ENCODE assay signal across 9 mouse cellular contexts in genomic region chr9:66794629-66795463, GRCm38 (mm10). TPM values are rescaled to one million over a fixed set of nuclear protein-coding genes. Genes with fewer than 3 reads are reported as not detected.
A peak's percentile ranks its signal among the peaks of the same experiment; 100 is the strongest.
DNase-seq lines count a peak whose midpoint lies in the region; ATAC-seq and TF ChIP-seq lines count a peak whose summit lies in the region.
"Had no signal": no experiment of that assay in that cellular context is flagged by ENCODE, and none has a peak within 500 bp of the region (broad histone marks: within the 10 kb centered on the region; RNA-seq: fewer than 3 reads in every experiment).

No protein-coding gene starts in this region.

- H3K4me2 ChIP-seq in hindbrain, postnatal 0 days (ENCODE audit: low read depth, low read length) = peak overlapping the region; percentile 64
- H3K4me2 ChIP-seq in midbrain, embryonic 16.5 days (ENCODE audit: low read length) = peak overlapping the region; percentile 75

- peak overlapping the region; percentile 60; the same call in 1 of the 2 replicates for H3K27ac ChIP-seq in spleen, adult 2 months (ENCODE audit: insufficient read depth, low read length)
- peak overlapping the region; percentile 89 for H3K27ac ChIP-seq in hindbrain, postnatal 0 days
- H3K27ac ChIP-seq in midbrain, embryonic 16.5 days (ENCODE audit: low read length) = peak overlapping the region; percentile 89

- TF ChIP-seq POLR2A in spleen, adult 2 months (IDR thresholded peaks at IDR 0.05; ENCODE audit: low read depth, low read length) = no peak

- DNase-seq in cerebellum, adult 9-11 months = peak; percentile 32
- DNase-seq in cerebellum, postnatal 4 days (ENCODE audit: low spot score in 2 of 2) = no peak
- no peak for DNase-seq in spleen, adult 2 months (ENCODE audit: low read depth in 1 of 2, low spot score in 2 of 2)
- DNase-seq in spleen, adult 12 weeks (ENCODE audit: low spot score) = no peak
- peak; percentile 67 for DNase-seq in hindbrain, postnatal 0 days (ENCODE audit: low spot score)
- DNase-seq in adrenal gland, postnatal 10 days = no peak
- DNase-seq in retina, postnatal 1 day = no peak

- ATAC-seq in hindbrain, postnatal 0 days = peak; percentile 61
- peak; percentile 78 for ATAC-seq in midbrain, embryonic 16.5 days

- 0 out of 2 replicates have a peak, but pooled peaks cover 1% of the 10 kb centered on the region for H3K27me3 ChIP-seq in spleen, adult 2 months (ENCODE audit: control insufficient read depth, insufficient read depth, low read length)
- H3K27me3 ChIP-seq in hindbrain, postnatal 0 days (ENCODE audit: insufficient read depth, low read length) = no peaks in the 10 kb centered on the region
- no peaks in the 10 kb centered on the region for H3K27me3 ChIP-seq in midbrain, embryonic 16.5 days (ENCODE audit: control insufficient read depth, insufficient read depth, low read depth, low read length)

- 5% methylated on average over 43 of the region's 43 CpGs for WGBS in spleen, adult 2 months
- 2% methylated on average over 43 of the region's 43 CpGs for WGBS in hindbrain, postnatal 0 days
- WGBS in midbrain, embryonic 16.5 days = 1% methylated on average over 43 of the region's 43 CpGs

- H3K9ac ChIP-seq in hindbrain, postnatal 0 days (replicated peaks; ENCODE audit: low read length) = peak overlapping the region; percentile 71
- peak overlapping the region; percentile 90 for H3K9ac ChIP-seq in midbrain, embryonic 16.5 days (ENCODE audit: low read depth, low read length)

- no peaks in the 10 kb centered on the region for H3K36me3 ChIP-seq in spleen, adult 2 months (ENCODE audit: control insufficient read depth, insufficient read depth, low read length)
- 0 out of 2 replicates have a peak, but pooled peaks cover 4% of the 10 kb centered on the region for H3K36me3 ChIP-seq in hindbrain, postnatal 0 days (ENCODE audit: insufficient read depth, low read length)
- H3K36me3 ChIP-seq in midbrain, embryonic 16.5 days (ENCODE audit: control insufficient read depth, insufficient read depth, low read length) = no peaks in the 10 kb centered on the region

- H3K4me1 ChIP-seq in spleen, adult 2 months (ENCODE audit: control insufficient read depth, insufficient read depth, insufficient read length) = no peaks in the 10 kb centered on the region
- no peaks in the 10 kb centered on the region for H3K4me1 ChIP-seq in hindbrain, postnatal 0 days (ENCODE audit: insufficient read depth, low read length)
- peaks cover 11% of the 10 kb centered on the region for H3K4me1 ChIP-seq in midbrain, embryonic 16.5 days (ENCODE audit: control insufficient read depth, insufficient read depth, low read length)

- peak overlapping the region; percentile 90 for H3K4me3 ChIP-seq in spleen, adult 2 months (ENCODE audit: extremely low read depth, insufficient read depth, insufficient read length)
- peak overlapping the region; percentile 79 for H3K4me3 ChIP-seq in hindbrain, postnatal 0 days (ENCODE audit: low read length)
- H3K4me3 ChIP-seq in midbrain, embryonic 16.5 days (ENCODE audit: low read depth, low read length) = peak overlapping the region; percentile 83

- no peak for TF ChIP-seq CTCF in spleen, adult 2 months (IDR thresholded peaks at IDR 0.05; ENCODE audit: extremely low read depth, insufficient read depth, insufficient read length, insufficient replicate concordance)
- no peak for TF ChIP-seq CTCF in hindbrain, postnatal 0 days (IDR thresholded peaks at IDR 0.05; ENCODE audit: low read depth)

- H3K9me3 ChIP-seq in hindbrain, postnatal 0 days (ENCODE audit: low read length) = no peaks in the 10 kb centered on the region
- H3K9me3 ChIP-seq in midbrain, embryonic 16.5 days (replicated peaks; ENCODE audit: control insufficient read depth, low read length, poor library complexity, severe bottlenecking) = no peaks in the 10 kb centered on the region

RNA-seq across cellular contexts. Expression of gene Aph1b, which starts 0.4 kb away (rescaled TPM):
- polyA plus RNA-seq in spleen, adult 2 months (2012; rRNA removed) = 1.0 and 1.9 TPM in 2 replicates
- 26.5 and 26.8 TPM in 2 replicates for total RNA-seq in hindbrain, postnatal 0 days (2014; rRNA removed)
- polyA plus RNA-seq in hindbrain, postnatal 0 days (2015; fragmentation: Nextera tagmentation; extraction: Ambion mirVana) = 15.1 and 15.6 TPM in 2 replicates
- polyA plus RNA-seq in midbrain, embryonic 16.5 days (2015; fragmentation: Nextera tagmentation; extraction: Ambion mirVana) = 21.5 and 23.8 TPM in 2 replicates
- total RNA-seq in adrenal gland, postnatal 10 days (2021) = 1 to 10 TPM; 3.4 to 5.1 TPM

RNA-seq across cellular contexts. Expression of gene Gm10647, which starts 2.0 kb away (rescaled TPM):
- 0.05 TPM in 1 of 2 replicates, not detected in the other for polyA plus RNA-seq in spleen, adult 2 months (2012; rRNA removed)
- 0.29 and 0.99 TPM in 2 replicates for total RNA-seq in hindbrain, postnatal 0 days (2014; rRNA removed)
- polyA plus RNA-seq in hindbrain, postnatal 0 days (2015; fragmentation: Nextera tagmentation; extraction: Ambion mirVana) = 0.45 and 0.55 TPM in 2 replicates
- polyA plus RNA-seq in midbrain, embryonic 16.5 days (2015; fragmentation: Nextera tagmentation; extraction: Ambion mirVana) = 0.52 and 0.54 TPM in 2 replicates
- total RNA-seq in adrenal gland, postnatal 10 days (2021) = under 1 TPM in 1 of 2 experiments, not detected in 1; 0.27 TPM
- total RNA-seq: heart, adult 18-20 months had no signal

RNA-seq across cellular contexts. Expression of gene Aph1c, which starts 39.7 kb away (rescaled TPM):
- polyA plus RNA-seq in spleen, adult 2 months (2012; rRNA removed) = 1.1 and 3.0 TPM in 2 replicates
- total RNA-seq in hindbrain, postnatal 0 days (2014; rRNA removed) = 2.1 and 3.1 TPM in 2 replicates
- 5.3 and 6.3 TPM in 2 replicates for polyA plus RNA-seq in hindbrain, postnatal 0 days (2015; fragmentation: Nextera tagmentation; extraction: Ambion mirVana)
- polyA plus RNA-seq in midbrain, embryonic 16.5 days (2015; fragmentation: Nextera tagmentation; extraction: Ambion mirVana) = 2.6 and 3.0 TPM in 2 replicates
- 1 to 10 TPM; 4.5 to 5.8 TPM for total RNA-seq in adrenal gland, postnatal 10 days (2021)

Comparison
In these comparisons a context has a peak if more than half of its experiments do, and no peak if none do; other contexts are left out.
1. DNase-seq: peak in cerebellum, adult 9-11 months (single experiment) and hindbrain, postnatal 0 days (single experiment); none in cerebellum, postnatal 4 days (0 of 2), spleen, adult 2 months (0 of 2), spleen, adult 12 weeks (single experiment), adrenal gland, postnatal 10 days (single experiment) and retina, postnatal 1 day (single experiment).
2. Peak in every context shown above with its lines, with median percentiles within 50 percentile points of each other: H3K27ac ChIP-seq and H3K4me3 ChIP-seq.